ENCODE assay signal across 8 mouse cellular contexts in the genomic region with DNA sequence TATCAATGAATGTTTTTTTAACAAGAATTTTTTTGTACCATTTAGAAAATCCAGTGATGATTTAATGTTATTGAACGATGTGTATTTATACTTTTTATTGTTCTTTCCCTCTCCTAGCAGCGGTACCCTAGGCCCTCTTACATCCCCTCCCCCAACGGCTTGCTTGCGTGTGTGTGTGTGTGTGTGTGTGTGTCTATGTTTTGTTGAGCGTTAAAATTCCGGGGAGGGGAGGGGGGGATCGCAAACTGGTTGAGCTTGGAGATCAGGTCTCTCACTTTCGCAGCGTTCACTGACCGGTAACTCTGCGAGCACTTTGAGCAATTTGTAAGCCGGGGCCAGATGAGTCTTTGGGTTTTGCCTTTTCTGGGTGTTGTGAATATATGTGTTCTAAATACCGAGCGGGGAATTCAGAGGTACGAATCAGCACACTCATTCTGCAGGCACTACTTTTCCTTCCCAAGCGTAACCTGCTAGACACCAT. TPM values are rescaled to one million over a fixed set of nuclear protein-coding genes. Genes with fewer than 3 reads are reported as not detected.
A peak's percentile ranks its signal among the peaks of the same experiment; 100 is the strongest.
DNase-seq lines count a peak whose midpoint lies in the region; ATAC-seq and TF ChIP-seq lines count a peak whose summit lies in the region.

No protein-coding gene starts in this region.

- peak overlapping the region; percentile 79 for H3K4me2 ChIP-seq in kidney, postnatal 0 days (ENCODE audit: low read length)
- peak overlapping the region; percentile 96 for H3K4me2 ChIP-seq in hindbrain, embryonic 16.5 days (ENCODE audit: low read length)
- H3K4me2 ChIP-seq in neural tube, embryonic 11.5 days (ENCODE audit: low read depth), result peak overlapping the region; percentile 56

- peak overlapping the region; percentile 77 for H3K4me3 ChIP-seq in kidney, postnatal 0 days (replicated peaks; ENCODE audit: low read depth, low read length)
- H3K4me3 ChIP-seq in hindbrain, embryonic 16.5 days (ENCODE audit: low read length), result peak overlapping the region; percentile 89
- H3K4me3 ChIP-seq in neural tube, embryonic 11.5 days (ENCODE audit: low read depth, low read length), result peak overlapping the region; percentile 66

- H3K4me1 ChIP-seq in kidney, postnatal 0 days (replicated peaks; ENCODE audit: insufficient read depth, low read length), result 0 out of 2 replicates have a peak, but pooled peaks cover 5% of the 10 kb centered on the region
- H3K4me1 ChIP-seq in hindbrain, embryonic 16.5 days (ENCODE audit: control insufficient read depth, insufficient read depth, low read depth, low read length), result no peaks in the 10 kb centered on the region; the same call in 1 of the 2 replicates
- peaks cover 3% of the 10 kb centered on the region; the same call in 1 of the 2 replicates for H3K4me1 ChIP-seq in neural tube, embryonic 11.5 days (ENCODE audit: control insufficient read depth, insufficient read depth, low read length)

- peak; percentile 61 for DNase-seq in kidney, postnatal 0 days (ENCODE audit: low spot score)
- DNase-seq in kidney, postnatal 25 days, result no peak
- peak; percentile 87 for DNase-seq in embryo, embryonic 10.5 days (ENCODE audit: low spot score)
- DNase-seq in neural tube, embryonic 11.5 days (ENCODE audit: low spot score), result peak; percentile 60
- no peak for DNase-seq in layer of hippocampus, adult 9-10 months (ENCODE audit: low spot score)
- no peak for DNase-seq in thymus, postnatal 10 days (ENCODE audit: low spot score in 2 of 2)

- peak overlapping the region; percentile 67 for H3K9ac ChIP-seq in kidney, postnatal 0 days (ENCODE audit: low read depth, low read length)
- peak overlapping the region; percentile 76 for H3K9ac ChIP-seq in hindbrain, embryonic 16.5 days (ENCODE audit: low read depth, low read length)
- H3K9ac ChIP-seq in neural tube, embryonic 11.5 days (ENCODE audit: low read length), result peak overlapping the region; percentile 74; the same call in 1 of the 2 replicates

- no peaks in the 10 kb centered on the region for H3K27me3 ChIP-seq in kidney, postnatal 0 days (ENCODE audit: insufficient read depth, low read length)
- no peaks in the 10 kb centered on the region for H3K27me3 ChIP-seq in hindbrain, embryonic 16.5 days (replicated peaks; ENCODE audit: control insufficient read depth, insufficient read depth, low read length)
- no peaks in the 10 kb centered on the region for H3K27me3 ChIP-seq in neural tube, embryonic 11.5 days (ENCODE audit: control insufficient read depth, insufficient read depth, low read length)

- peak overlapping the region; percentile 91 for H3K27ac ChIP-seq in kidney, postnatal 0 days
- peak overlapping the region; percentile 49 for H3K27ac ChIP-seq in hindbrain, embryonic 16.5 days (ENCODE audit: low read depth, low read length)
- H3K27ac ChIP-seq in neural tube, embryonic 11.5 days (ENCODE audit: low read depth, low read length), result no peak overlapping the region

- WGBS in kidney, postnatal 0 days, result 1% methylated on average over 16 of the region's 16 CpGs
- under 1% methylated on average over 16 of the region's 16 CpGs for WGBS in hindbrain, embryonic 16.5 days
- 1% methylated on average over 16 of the region's 16 CpGs for WGBS in neural tube, embryonic 11.5 days

- TF ChIP-seq CTCF in kidney, postnatal 0 days (IDR thresholded peaks at IDR 0.05; ENCODE audit: low read depth), result no peak

- H3K36me3 ChIP-seq in kidney, postnatal 0 days (ENCODE audit: insufficient read depth, low read length), result 0 out of 2 replicates have a peak, but pooled peaks cover 3% of the 10 kb centered on the region
- no peaks in the 10 kb centered on the region for H3K36me3 ChIP-seq in hindbrain, embryonic 16.5 days (ENCODE audit: control insufficient read depth, insufficient read depth, low read length)
- no peaks in the 10 kb centered on the region for H3K36me3 ChIP-seq in neural tube, embryonic 11.5 days (ENCODE audit: control insufficient read depth, insufficient read depth, low read length)

- H3K9me3 ChIP-seq in kidney, postnatal 0 days (replicated peaks; ENCODE audit: low read length), result no peaks in the 10 kb centered on the region
- H3K9me3 ChIP-seq in hindbrain, embryonic 16.5 days (ENCODE audit: control insufficient read depth, low read length), result no peaks in the 10 kb centered on the region
- no peaks in the 10 kb centered on the region for H3K9me3 ChIP-seq in neural tube, embryonic 11.5 days (ENCODE audit: control insufficient read depth, low read length)

- ATAC-seq in kidney, postnatal 0 days (replicated peaks; ENCODE audit: low FRiP score, low read depth), result no peak
- ATAC-seq in hindbrain, embryonic 16.5 days, result no peak
- no peak for ATAC-seq in neural tube, embryonic 11.5 days (ENCODE audit: insufficient read depth, low FRiP score, low TSS enrichment)
- no peak for ATAC-seq in erythroid progenitor cell, adult 5-6 weeks (replicated peaks; ENCODE audit: low FRiP score, poor library complexity, severe bottlenecking)

RNA-seq across cellular contexts. Expression of gene Fat1, which starts 1.3 kb away (rescaled TPM):
- 13.3 and 15.9 TPM in 2 replicates for polyA plus RNA-seq in kidney, postnatal 0 days (2015; fragmentation: Nextera tagmentation; extraction: Ambion mirVana)
- polyA plus RNA-seq in hindbrain, embryonic 16.5 days (2015; fragmentation: Nextera tagmentation; extraction: Ambion mirVana), result 14.8 and 16.0 TPM in 2 replicates
- 23.3 and 23.4 TPM in 2 replicates for polyA plus RNA-seq in neural tube, embryonic 11.5 days (2014; fragmentation: Nextera tagmentation; extraction: Ambion mirVana)
- 0.36 TPM in 1 of 2 replicates, not detected in the other for total RNA-seq in erythroid progenitor cell, adult 5-6 weeks (2015; ENCODE audit: low replicate concordance)
- total RNA-seq in erythroid progenitor cell, adult 5-6 weeks (2017; ENCODE audit: low replicate concordance), result 0.13 TPM in 1 of 2 replicates, not detected in the other

Comparison
In these comparisons a context has a peak if more than half of its experiments do, and no peak if none do; other contexts are left out.
1. DNase-seq: peak in kidney, postnatal 0 days (single experiment), embryo, embryonic 10.5 days (single experiment) and neural tube, embryonic 11.5 days (single experiment); none in kidney, postnatal 25 days (0 of 2), layer of hippocampus, adult 9-10 months (single experiment) and thymus, postnatal 10 days (0 of 2).
2. Peak in every context shown above with its lines, with median percentiles within 50 percentile points of each other: H3K4me2 ChIP-seq, H3K4me3 ChIP-seq and H3K9ac ChIP-seq.